Mouse (Mus musculus): ENCODE data around the gene Lingo1. TPM values are rescaled to one million over a fixed set of nuclear protein-coding genes. Genes with fewer than 3 reads are reported as not detected.
A peak's percentile ranks its signal among the peaks of the same experiment; 100 is the strongest.

Gene Lingo1
- polyA plus RNA-seq, 1 experiment from 2014 or later: 0.93 TPM

- Histone ChIP-seq H3K9ac (ENCODE audit: low read length) (no peak overlapping the region), H3K27ac (replicated peaks; ENCODE audit: low read depth, low read length) (no peak overlapping the region), H3K4me2 (ENCODE audit: low read depth, severe bottlenecking) (no peak overlapping the region), H3K27me3 (ENCODE audit: control insufficient read depth, insufficient read depth, low read length) (no peaks in the 10 kb centered on the region), H3K4me3 (ENCODE audit: low read depth, low read length) (no peak overlapping the region), H3K36me3 (ENCODE audit: control insufficient read depth, insufficient read depth, low read length) (no peaks in the 10 kb centered on the region), H3K9me3 (ENCODE audit: control insufficient read depth, low read length) (no peaks in the 10 kb centered on the region), H3K4me1 (ENCODE audit: control insufficient read depth, insufficient read depth, low read length) (peaks cover under 1% of the 10 kb centered on the region; the same call in 1 of the 2 replicates)
- ATAC-seq (ENCODE audit: insufficient number of reproducible peaks, low FRiP score, low TSS enrichment, low read depth): no peak
- 58% methylated on average over 2 of the region's 2 CpGs for WGBS
- no peak for DNase-seq (ENCODE audit: low spot score)
Observed at GRCm38 (mm10) chr9:56651586-56651985, 144.7 kb downstream of the Lingo1 start.

GRCm38 (mm10) chr9:56646227-56647025, 149.8 kb downstream of the Lingo1 start:
- ATAC-seq (ENCODE audit: insufficient number of reproducible peaks, low FRiP score, low TSS enrichment, low read depth) (no peak), DNase-seq (ENCODE audit: low spot score) (no peak)
- no peaks in the 10 kb centered on the region for H3K36me3 ChIP-seq (ENCODE audit: control insufficient read depth, insufficient read depth, low read length)
- no peak overlapping the region for H3K4me2 ChIP-seq (ENCODE audit: low read depth, severe bottlenecking)
- 0 out of 2 replicates have a peak, but pooled peaks cover 2% of the 10 kb centered on the region for H3K27me3 ChIP-seq (ENCODE audit: control insufficient read depth, insufficient read depth, low read length)
- no peaks in the 10 kb centered on the region for H3K9me3 ChIP-seq (ENCODE audit: control insufficient read depth, low read length)
- H3K4me1 ChIP-seq (ENCODE audit: control insufficient read depth, insufficient read depth, low read length): peaks cover 18% of the 10 kb centered on the region
- no peak overlapping the region for H3K27ac ChIP-seq (replicated peaks; ENCODE audit: low read depth, low read length)
- H3K4me3 ChIP-seq (ENCODE audit: low read depth, low read length): no peak overlapping the region
- H3K9ac ChIP-seq (ENCODE audit: low read length): no peak overlapping the region
- WGBS: 89% methylated on average over 15 of the region's 15 CpGs

GRCm38 (mm10) chr9:56643474-56643873, 152.8 kb downstream of the Lingo1 start:
- ATAC-seq (ENCODE audit: insufficient number of reproducible peaks, low FRiP score, low TSS enrichment, low read depth): no peak

GRCm38 (mm10) chr9:56638226-56638905, 157.9 kb downstream of the Lingo1 start:
- peaks cover 40% of the 10 kb centered on the region for H3K27me3 ChIP-seq (ENCODE audit: control insufficient read depth, insufficient read depth, low read length)
- no peaks in the 10 kb centered on the region for H3K9me3 ChIP-seq (ENCODE audit: control insufficient read depth, low read length)
- no peak overlapping the region for H3K4me3 ChIP-seq (ENCODE audit: low read depth, low read length)
- peak; percentile 62 for DNase-seq (ENCODE audit: low spot score)
- H3K36me3 ChIP-seq (ENCODE audit: control insufficient read depth, insufficient read depth, low read length): no peaks in the 10 kb centered on the region
- 53% methylated on average over 8 of the region's 8 CpGs for WGBS
- no peak overlapping the region for H3K4me2 ChIP-seq (ENCODE audit: low read depth, severe bottlenecking)
- no peak for ATAC-seq (ENCODE audit: insufficient number of reproducible peaks, low FRiP score, low TSS enrichment, low read depth)
- H3K27ac ChIP-seq (replicated peaks; ENCODE audit: low read depth, low read length): no peak overlapping the region
- H3K4me1 ChIP-seq (ENCODE audit: control insufficient read depth, insufficient read depth, low read length): peaks cover 31% of the 10 kb centered on the region
- no peak overlapping the region for H3K9ac ChIP-seq (ENCODE audit: low read length)

More at GRCm38 (mm10) chr9:56643474-56643873, 152.8 kb downstream of the Lingo1 start:
- Histone ChIP-seq H3K36me3 (ENCODE audit: control insufficient read depth, insufficient read depth, low read length) (no peaks in the 10 kb centered on the region), H3K4me1 (ENCODE audit: control insufficient read depth, insufficient read depth, low read length) (peaks cover 18% of the 10 kb centered on the region), H3K27ac (replicated peaks; ENCODE audit: low read depth, low read length) (no peak overlapping the region), H3K9ac (ENCODE audit: low read length) (no peak overlapping the region), H3K4me3 (ENCODE audit: low read depth, low read length) (no peak overlapping the region), H3K4me2 (ENCODE audit: low read depth, severe bottlenecking) (no peak overlapping the region), H3K27me3 (ENCODE audit: control insufficient read depth, insufficient read depth, low read length) (0 out of 2 replicates have a peak, but pooled peaks cover 5% of the 10 kb centered on the region), H3K9me3 (ENCODE audit: control insufficient read depth, low read length) (no peaks in the 10 kb centered on the region)
- 21% methylated on average over 5 of the region's 5 CpGs for WGBS
- DNase-seq (ENCODE audit: low spot score): peak; percentile 36

GRCm38 (mm10) chr9:56637403-56637857, 158.8 kb downstream of the Lingo1 start:
- H3K4me1 ChIP-seq (ENCODE audit: control insufficient read depth, insufficient read depth, low read length): peaks cover 22% of the 10 kb centered on the region
- no peak overlapping the region for H3K27ac ChIP-seq (replicated peaks; ENCODE audit: low read depth, low read length)
- H3K9me3 ChIP-seq (ENCODE audit: control insufficient read depth, low read length): no peaks in the 10 kb centered on the region
- H3K4me2 ChIP-seq (ENCODE audit: low read depth, severe bottlenecking): peak overlapping the region; percentile 31
- H3K36me3 ChIP-seq (ENCODE audit: control insufficient read depth, insufficient read depth, low read length): no peaks in the 10 kb centered on the region
- peaks cover 44% of the 10 kb centered on the region for H3K27me3 ChIP-seq (ENCODE audit: control insufficient read depth, insufficient read depth, low read length)
- H3K9ac ChIP-seq (ENCODE audit: low read length): no peak overlapping the region
- DNase-seq (ENCODE audit: low spot score) (no peak), ATAC-seq (ENCODE audit: insufficient number of reproducible peaks, low FRiP score, low TSS enrichment, low read depth) (no peak)
- 1% methylated on average over 28 of the region's 29 CpGs for WGBS
- 0 out of 2 replicates have a peak overlapping the region, but pooled peaks have one; percentile 6 for H3K4me3 ChIP-seq (ENCODE audit: low read depth, low read length)

- no peak overlapping the region for H3K4me3 ChIP-seq (ENCODE audit: low read depth, low read length)
- WGBS: 42% methylated on average over 11 of the region's 11 CpGs
- no peak overlapping the region for H3K9ac ChIP-seq (ENCODE audit: low read length)
- H3K9me3 ChIP-seq (ENCODE audit: control insufficient read depth, low read length): no peaks in the 10 kb centered on the region
- no peak for ATAC-seq (ENCODE audit: insufficient number of reproducible peaks, low FRiP score, low TSS enrichment, low read depth)
- H3K4me2 ChIP-seq (ENCODE audit: low read depth, severe bottlenecking): 0 out of 2 replicates have a peak overlapping the region, but pooled peaks have one; percentile 31
- DNase-seq (ENCODE audit: low spot score): no peak
- peaks cover 44% of the 10 kb centered on the region for H3K27me3 ChIP-seq (ENCODE audit: control insufficient read depth, insufficient read depth, low read length)
- H3K27ac ChIP-seq (replicated peaks; ENCODE audit: low read depth, low read length): no peak overlapping the region
- H3K4me1 ChIP-seq (ENCODE audit: control insufficient read depth, insufficient read depth, low read length): peaks cover 21% of the 10 kb centered on the region
- no peaks in the 10 kb centered on the region for H3K36me3 ChIP-seq (ENCODE audit: control insufficient read depth, insufficient read depth, low read length)
Observed at GRCm38 (mm10) chr9:56636766-56637402, 159.4 kb downstream of the Lingo1 start.

GRCm38 (mm10) chr9:56636214-56636613, 160.1 kb downstream of the Lingo1 start:
- peaks cover 44% of the 10 kb centered on the region for H3K27me3 ChIP-seq (ENCODE audit: control insufficient read depth, insufficient read depth, low read length)
- WGBS: 0% methylated on average over 10 of the region's 10 CpGs

GRCm38 (mm10) chr9:56635498-56636121, 160.7 kb downstream of the Lingo1 start:
- Histone ChIP-seq H3K4me1 (ENCODE audit: control insufficient read depth, insufficient read depth, low read length) (peaks cover 21% of the 10 kb centered on the region), H3K9me3 (ENCODE audit: control insufficient read depth, low read length) (no peaks in the 10 kb centered on the region), H3K4me3 (ENCODE audit: low read depth, low read length) (peak overlapping the region; percentile 55), H3K9ac (ENCODE audit: low read length) (peak overlapping the region; percentile 61), H3K27me3 (ENCODE audit: control insufficient read depth, insufficient read depth, low read length) (peaks cover 44% of the 10 kb centered on the region), H3K27ac (replicated peaks; ENCODE audit: low read depth, low read length) (no peak overlapping the region), H3K36me3 (ENCODE audit: control insufficient read depth, insufficient read depth, low read length) (no peaks in the 10 kb centered on the region), H3K4me2 (ENCODE audit: low read depth, severe bottlenecking) (peak overlapping the region; percentile 99)
- ATAC-seq (ENCODE audit: insufficient number of reproducible peaks, low FRiP score, low TSS enrichment, low read depth): peak; percentile 49
- WGBS: 0% methylated on average over 43 of the region's 68 CpGs
- peak; percentile 71 for DNase-seq (ENCODE audit: low spot score)

More at GRCm38 (mm10) chr9:56636214-56636613, 160.1 kb downstream of the Lingo1 start:
- peak overlapping the region; percentile 55 for H3K4me3 ChIP-seq (ENCODE audit: low read depth, low read length)
- H3K4me1 ChIP-seq (ENCODE audit: control insufficient read depth, insufficient read depth, low read length): peaks cover 21% of the 10 kb centered on the region
- DNase-seq (ENCODE audit: low spot score) (peak; percentile 96), ATAC-seq (ENCODE audit: insufficient number of reproducible peaks, low FRiP score, low TSS enrichment, low read depth) (peak; percentile 24; the same call in 1 of the 2 replicates)
- H3K4me2 ChIP-seq (ENCODE audit: low read depth, severe bottlenecking): peak overlapping the region; percentile 99
- no peaks in the 10 kb centered on the region for H3K9me3 ChIP-seq (ENCODE audit: control insufficient read depth, low read length)
- H3K36me3 ChIP-seq (ENCODE audit: control insufficient read depth, insufficient read depth, low read length): no peaks in the 10 kb centered on the region
- no peak overlapping the region for H3K9ac ChIP-seq (ENCODE audit: low read length)
- H3K27ac ChIP-seq (replicated peaks; ENCODE audit: low read depth, low read length): no peak overlapping the region

Data from limb, embryonic 11.5 days (tissue).